Mouse (Mus musculus): ENCODE measurements around the gene Farp1. TPM values are rescaled to one million over a fixed set of nuclear protein-coding genes. Genes with fewer than 3 reads are reported as not detected.

Gene Farp1
- 6.2 TPM for polyA plus RNA-seq (2014; fragmentation: Illumina TruSeq; extraction: RNeasy Lipid Tissue Mini Kit (QIAGEN cat#74804); ENCODE audit: low read depth, low replicate concordance)

DNA sequence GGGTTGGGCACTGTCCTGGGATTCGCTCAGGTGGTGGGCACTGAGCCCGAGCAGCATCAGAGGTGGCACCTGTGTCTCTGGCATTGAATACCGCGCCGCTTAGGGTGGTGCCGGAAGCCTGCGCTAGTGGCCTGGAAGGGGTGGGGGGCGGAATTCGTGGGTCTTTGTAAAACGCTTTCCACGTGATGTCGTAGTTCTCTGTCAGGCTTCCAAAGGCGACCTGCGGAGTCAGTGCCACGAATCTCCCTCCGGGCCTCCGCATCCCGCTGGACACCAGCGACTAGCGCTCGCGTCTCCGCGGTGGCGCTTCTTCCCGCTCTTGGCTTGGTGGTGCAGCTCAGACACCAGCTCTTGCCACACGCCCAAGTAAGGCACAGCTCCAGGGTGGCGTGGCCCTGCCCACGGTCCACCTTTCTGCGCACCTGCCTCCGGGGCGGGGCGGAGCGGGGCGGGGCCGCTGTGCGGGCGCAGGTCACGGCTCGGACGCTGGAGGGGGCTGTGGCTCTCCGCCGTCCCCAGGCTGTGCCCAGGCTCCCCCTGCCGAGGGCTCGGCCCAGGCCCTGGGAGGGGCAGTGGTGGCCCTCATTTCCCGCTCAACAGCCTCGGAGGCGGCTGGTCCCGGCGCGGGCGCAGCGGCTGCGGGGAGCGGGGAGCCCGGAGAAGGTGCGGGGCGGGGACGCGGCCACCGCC, at the start of gene Farp1:
TSS of gene Farp1 (plus strand) at position 228 of the 690 bp plus-strand sequence.

Other genes with a start within 250 kb of the Farp1 start
- 92.4 TPM for gene Ipo5, start 124.0 kb upstream of the Farp1 start, polyA plus RNA-seq (2014; fragmentation: Illumina TruSeq; extraction: RNeasy Lipid Tissue Mini Kit (QIAGEN cat#74804); ENCODE audit: low read depth, low replicate concordance)

All from heart, adult 10 weeks (tissue).